Mouse (Mus musculus) adrenal gland, adult 8-10 months (tissue): Measurements from ENCODE around the gene Plpp4. TPM values are rescaled to one million over a fixed set of nuclear protein-coding genes. Genes with fewer than 3 reads are reported as not detected.

Experiments
- DNase-seq: peaks from one replicate; pipeline ENCODE4 v3.0.0; 2022
- total RNA-seq, 4 experiments: library from RNA; stranded (reverse); gene quantifications; 2 replicates each; pipeline ENCODE4 v1.2.4; 2022

The Plpp4 gene
- total RNA-seq, 4 experiments from 2014 or later, result not detected

DNA sequence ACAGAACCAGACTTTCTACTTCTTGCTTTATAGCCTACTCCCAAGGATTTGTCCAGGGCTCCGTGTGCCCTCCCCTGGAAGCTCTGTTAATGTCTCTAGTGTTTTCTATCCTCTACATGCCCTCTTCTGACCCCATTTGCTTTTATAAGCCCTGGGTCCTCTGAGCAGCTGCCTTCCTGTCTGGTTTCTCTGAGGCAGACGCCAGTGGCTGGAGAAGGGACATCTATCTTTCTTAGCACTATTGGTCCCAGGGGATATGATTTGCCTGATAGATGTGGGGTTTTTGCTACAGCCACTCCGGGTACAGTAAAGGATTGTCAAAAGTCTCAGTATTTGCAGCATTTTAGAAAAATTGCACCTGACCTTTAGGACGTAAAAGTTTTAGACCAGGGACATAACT lies 46.5 kb downstream of the Plpp4 start:
- DNase-seq, result no peak

GRCm38 (mm10) chr7:129307042-129307825 lies 50.4 kb downstream of the Plpp4 start:
- DNase-seq, result no peak

GRCm38 (mm10) chr7:129308661-129309060 lies 51.8 kb downstream of the Plpp4 start:
- no peak for DNase-seq

GRCm38 (mm10) chr7:129312521-129312920 lies 55.7 kb downstream of the Plpp4 start:
- DNase-seq, result no peak

DNA sequence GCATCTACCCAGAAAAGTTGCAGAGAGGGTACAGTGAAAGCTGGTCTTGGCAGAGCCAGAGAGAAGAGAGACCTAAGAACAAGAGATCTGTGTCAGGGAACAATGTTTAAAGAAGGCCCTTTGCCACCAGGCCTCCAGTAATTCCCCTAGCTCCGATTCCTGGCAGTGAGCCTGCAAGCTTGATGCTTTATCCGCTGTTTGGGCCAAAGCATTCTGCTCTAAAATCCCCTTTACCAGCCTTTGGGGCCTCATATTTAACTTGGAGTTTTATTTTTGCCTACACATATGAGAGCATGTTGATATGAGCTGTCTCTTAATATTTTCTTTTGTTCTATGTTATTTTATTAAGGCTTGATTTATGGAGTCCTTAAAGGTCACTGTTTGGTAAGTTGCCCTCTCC lies 57.1 kb downstream of the Plpp4 start:
- no peak for DNase-seq

DNA sequence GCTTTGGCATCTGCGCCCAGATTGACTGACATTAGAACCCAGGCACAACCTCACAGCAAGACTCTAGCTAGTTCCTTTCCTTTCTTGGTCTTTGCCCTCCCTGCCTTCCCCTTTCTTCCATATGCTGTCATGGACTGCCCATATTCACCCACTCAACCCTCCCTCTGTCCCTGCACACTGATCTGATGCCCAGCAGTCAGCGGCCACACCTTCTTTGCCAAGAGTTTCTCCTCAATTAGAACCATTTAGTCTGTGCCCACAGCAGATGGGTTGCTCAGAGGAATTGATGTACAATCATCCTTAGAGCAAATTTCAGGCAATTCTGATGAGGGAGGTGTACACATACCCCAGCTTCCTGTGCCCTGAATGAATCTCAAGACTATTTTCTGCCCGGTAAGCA lies 83.3 kb downstream of the Plpp4 start:
- DNase-seq, result no peak

- no peak for DNase-seq
Observed at GRCm38 (mm10) chr7:129355561-129355960, 98.7 kb downstream of the Plpp4 start.

- no peak for DNase-seq
Observed at GRCm38 (mm10) chr7:129375306-129375705, 118.5 kb downstream of the Plpp4 start.

DNA sequence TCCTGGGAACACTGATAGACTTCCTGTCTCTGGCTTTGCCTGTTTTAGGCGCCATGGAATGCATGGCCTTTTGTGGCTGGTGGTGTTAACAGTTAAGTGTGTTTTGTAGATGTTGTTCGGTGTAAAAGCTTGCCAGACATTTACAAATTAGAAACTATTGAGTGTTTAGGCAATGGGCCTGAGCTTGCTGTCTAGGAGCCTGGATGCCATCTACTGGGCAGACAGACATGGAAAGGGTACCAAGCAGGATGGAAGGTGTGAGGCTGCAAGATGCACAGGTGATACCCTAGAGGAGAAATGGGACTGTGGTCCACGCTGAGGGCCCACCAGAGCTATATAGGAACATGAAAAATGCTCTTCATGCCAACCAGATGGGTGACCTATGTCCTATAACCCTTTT lies 128.3 kb downstream of the Plpp4 start:
- DNase-seq, result no peak

- DNase-seq, result no peak
Observed at GRCm38 (mm10) chr7:129392835-129393489, 136.1 kb downstream of the Plpp4 start.

- DNase-seq, result no peak
Observed at GRCm38 (mm10) chr7:129396561-129396960, 139.7 kb downstream of the Plpp4 start.

- DNase-seq, result no peak
Observed at GRCm38 (mm10) chr7:129399071-129399470, 142.2 kb downstream of the Plpp4 start.

DNA sequence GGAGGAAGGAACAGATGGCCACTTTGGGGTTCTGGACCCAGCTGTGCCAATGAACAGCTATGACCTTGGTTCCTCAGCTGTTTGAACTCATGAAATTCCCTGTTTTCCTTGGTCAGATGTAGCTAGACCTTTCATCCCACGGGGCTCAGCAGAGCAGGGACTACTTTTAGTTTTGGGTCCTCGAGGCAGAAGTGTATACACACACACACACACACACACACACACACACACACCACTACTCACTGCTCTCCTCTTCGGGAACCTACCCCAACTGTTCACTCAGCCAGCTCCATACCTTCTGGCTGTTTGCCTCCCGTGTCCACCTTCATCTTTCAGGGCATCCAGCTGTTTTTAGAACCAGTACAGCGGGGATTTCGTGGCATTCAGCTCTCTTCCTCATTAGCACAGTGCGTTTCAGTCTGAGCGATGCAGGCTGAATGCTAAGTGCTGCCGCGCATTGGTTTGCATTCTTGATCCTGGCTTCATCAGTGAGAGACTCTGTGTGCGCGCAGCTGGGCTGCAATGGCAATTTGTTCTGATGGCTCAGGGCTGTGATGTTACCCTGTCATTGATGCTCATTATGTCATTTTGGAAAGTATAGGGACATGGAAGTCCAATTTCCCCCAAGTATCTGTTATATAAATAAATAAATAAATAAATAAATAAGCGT lies 146.0 kb downstream of the Plpp4 start:
- DNase-seq, result no peak

GRCm38 (mm10) chr7:129406069-129406468 lies 149.2 kb downstream of the Plpp4 start:
- DNase-seq, result no peak

- DNase-seq, result no peak
Observed at GRCm38 (mm10) chr7:129412695-129413094, 155.9 kb downstream of the Plpp4 start.

DNA sequence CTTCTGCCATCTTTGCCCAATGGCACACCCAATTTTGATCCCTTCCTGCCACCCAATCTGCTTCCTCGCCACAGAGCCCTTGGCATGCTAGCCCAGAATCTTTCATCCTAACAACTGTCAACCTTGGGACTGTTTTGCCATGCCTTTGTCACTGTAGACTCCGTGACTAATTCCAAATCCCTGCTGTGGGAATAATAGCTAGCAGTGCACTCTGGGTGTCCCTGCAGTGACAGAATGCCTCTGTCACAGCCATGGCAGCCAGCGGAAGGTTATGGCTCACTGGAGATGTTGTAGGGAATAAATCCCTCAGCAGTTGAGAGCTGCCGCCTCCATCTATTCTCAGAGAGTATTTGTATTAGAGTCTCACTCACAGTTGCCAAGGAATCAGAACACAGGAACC lies 158.3 kb downstream of the Plpp4 start:
- DNase-seq, result no peak

DNA sequence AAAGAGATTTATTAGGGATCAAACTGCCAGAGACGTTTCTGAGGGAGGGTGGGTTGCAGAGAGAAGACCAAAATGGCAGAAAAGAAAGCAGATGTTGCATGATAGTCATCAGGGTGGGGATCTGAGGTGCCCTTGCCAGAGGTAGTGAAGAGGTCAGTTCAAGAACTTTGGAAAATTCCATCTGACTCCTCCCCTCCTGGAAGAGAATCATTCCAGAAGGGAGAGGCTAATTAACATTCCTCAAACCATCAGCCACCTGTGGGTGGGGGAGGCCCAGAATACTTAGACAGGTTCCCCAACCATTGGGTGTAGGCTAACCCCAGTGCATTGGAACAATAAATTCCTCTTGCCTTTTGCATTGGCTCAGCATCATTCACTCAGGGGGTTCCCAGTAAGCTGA lies 164.3 kb downstream of the Plpp4 start:
- DNase-seq, result no peak

- no peak for DNase-seq
Observed at GRCm38 (mm10) chr7:129425554-129425953, 168.7 kb downstream of the Plpp4 start.

DNA sequence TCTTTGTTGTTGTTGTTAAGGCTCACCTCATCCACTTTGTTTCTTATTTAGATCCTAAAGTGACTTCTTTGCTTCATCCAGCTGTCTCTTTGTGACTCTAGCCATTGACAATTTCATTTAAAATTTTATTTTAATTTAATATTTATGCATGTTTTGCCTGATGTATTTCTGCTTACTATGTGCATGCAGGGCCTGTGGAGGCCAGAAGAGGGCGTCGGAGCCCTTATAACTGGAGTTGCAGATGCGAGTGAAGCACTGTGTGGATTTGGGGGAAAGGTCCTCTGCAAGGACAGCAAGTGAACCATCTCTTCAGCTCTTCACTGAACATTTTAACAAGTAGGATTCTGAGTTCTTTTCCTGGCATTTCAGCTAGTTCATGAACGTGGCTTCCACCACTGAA lies 172.0 kb downstream of the Plpp4 start:
- no peak for DNase-seq

DNA sequence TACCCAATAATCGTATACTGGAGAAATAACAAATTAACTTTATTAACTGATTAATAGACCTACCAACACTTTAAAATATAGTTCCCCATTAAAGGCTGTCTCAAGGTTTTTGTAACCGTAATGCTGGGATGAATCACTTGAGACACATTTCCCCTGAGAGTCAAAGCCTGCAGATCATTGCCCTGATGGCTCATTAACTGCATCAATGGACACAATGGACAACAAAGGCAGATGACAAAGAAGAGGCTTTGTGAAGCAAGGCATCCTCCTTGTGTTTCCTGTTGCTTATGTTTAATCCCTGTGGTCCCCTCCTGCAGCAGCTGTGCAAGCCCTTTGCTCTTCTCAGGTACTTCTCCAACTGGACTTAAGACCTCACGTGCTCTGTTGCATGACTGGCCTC lies 173.1 kb downstream of the Plpp4 start:
- DNase-seq, result no peak
